In genomic region chr7:112228827-112229498, GRCm38 (mm10) we compare ENCODE assay signal across 8 mouse cellular contexts. TPM values are rescaled to one million over a fixed set of nuclear protein-coding genes. Genes with fewer than 3 reads are reported as not detected.
DNase-seq lines count a peak whose midpoint lies in the region; ATAC-seq and TF ChIP-seq lines count a peak whose summit lies in the region.

No protein-coding gene starts in this region.

- no peak overlapping the region for H3K4me2 ChIP-seq in liver, embryonic 14.5 days (ENCODE audit: low read depth)
- H3K4me2 ChIP-seq in liver, embryonic 11.5 days = no peak overlapping the region
- no peak overlapping the region for H3K4me2 ChIP-seq in intestine, embryonic 16.5 days (ENCODE audit: low read depth, low read length)
- peak overlapping the region; percentile 68 for H3K4me2 ChIP-seq in myocyte (ENCODE audit: low read depth)
- H3K4me2 ChIP-seq in forebrain, embryonic 13.5 days = no peak overlapping the region

- TF ChIP-seq CTCF in liver, embryonic 14.5 days (IDR thresholded peaks at IDR 0.05; ENCODE audit: low read depth) = 0 out of 2 replicates have a peak, but pooled peaks have one; percentile 10

- H3K9ac ChIP-seq in liver, embryonic 14.5 days (replicated peaks) = no peak overlapping the region
- H3K9ac ChIP-seq in liver, embryonic 11.5 days (ENCODE audit: low read depth, low read length) = no peak overlapping the region
- H3K9ac ChIP-seq in intestine, embryonic 16.5 days (ENCODE audit: low read depth, low read length) = 0 out of 2 replicates have a peak overlapping the region, but pooled peaks have one; percentile 30
- no peak overlapping the region for H3K9ac ChIP-seq in forebrain, embryonic 13.5 days

- peaks cover 77% of the 10 kb centered on the region for H3K79me2 ChIP-seq in myocyte (ENCODE audit: control insufficient read depth, insufficient read depth)

- no peak overlapping the region for H3K27ac ChIP-seq in liver, embryonic 14.5 days
- no peak overlapping the region for H3K27ac ChIP-seq in liver, embryonic 11.5 days (ENCODE audit: low read depth, low read length)
- H3K27ac ChIP-seq in intestine, embryonic 16.5 days (ENCODE audit: low read length) = no peak overlapping the region
- no peak overlapping the region for H3K27ac ChIP-seq in forebrain, embryonic 13.5 days

- TF ChIP-seq POLR2A in myocyte (IDR thresholded peaks at IDR 0.05; ENCODE audit: insufficient read length, low read depth) = no peak

- H3K27me3 ChIP-seq in liver, embryonic 14.5 days (ENCODE audit: control insufficient read depth, insufficient read depth, low read length) = peaks cover 8% of the 10 kb centered on the region
- peaks cover 12% of the 10 kb centered on the region for H3K27me3 ChIP-seq in liver, embryonic 11.5 days (replicated peaks; ENCODE audit: control insufficient read depth, insufficient read depth, low read length)
- no peaks in the 10 kb centered on the region for H3K27me3 ChIP-seq in intestine, embryonic 16.5 days (replicated peaks; ENCODE audit: control insufficient read depth, insufficient read depth, low read length)
- no peaks in the 10 kb centered on the region for H3K27me3 ChIP-seq in myocyte (ENCODE audit: control insufficient read depth, insufficient read depth, insufficient read length)
- H3K27me3 ChIP-seq in forebrain, embryonic 13.5 days = peaks cover 40% of the 10 kb centered on the region

- ATAC-seq in liver, embryonic 14.5 days (ENCODE audit: insufficient read depth) = no peak
- ATAC-seq in liver, embryonic 11.5 days (replicated peaks; ENCODE audit: low FRiP score) = no peak
- ATAC-seq in intestine, embryonic 16.5 days = no peak
- ATAC-seq in forebrain, embryonic 13.5 days = no peak

- no peak overlapping the region for H3K4me3 ChIP-seq in liver, embryonic 14.5 days (ENCODE audit: insufficient read depth in 1 of 2, low read depth in 2 of 2, low read length in 2 of 2)
- no peak overlapping the region for H3K4me3 ChIP-seq in liver, embryonic 11.5 days (ENCODE audit: low read depth, low read length)
- H3K4me3 ChIP-seq in intestine, embryonic 16.5 days (ENCODE audit: low read length) = no peak overlapping the region
- H3K4me3 ChIP-seq in myocyte = peak overlapping the region; percentile 58
- no peak overlapping the region for H3K4me3 ChIP-seq in forebrain, embryonic 13.5 days

- TF ChIP-seq EP300 in liver, embryonic 14.5 days (IDR thresholded peaks at IDR 0.05; ENCODE audit: low read depth) = no peak

- no peaks in the 10 kb centered on the region for H3K9me3 ChIP-seq in liver, embryonic 14.5 days (ENCODE audit: control insufficient read depth, low read length)
- H3K9me3 ChIP-seq in liver, embryonic 11.5 days (ENCODE audit: control insufficient read depth, low read length) = no peaks in the 10 kb centered on the region
- H3K9me3 ChIP-seq in intestine, embryonic 16.5 days (ENCODE audit: control insufficient read depth, low read length) = no peaks in the 10 kb centered on the region
- no peaks in the 10 kb centered on the region for H3K9me3 ChIP-seq in forebrain, embryonic 13.5 days (replicated peaks)

- H3K36me3 ChIP-seq in liver, embryonic 14.5 days (replicated peaks; ENCODE audit: control insufficient read depth, insufficient read depth, low read depth) = no peaks in the 10 kb centered on the region
- no peaks in the 10 kb centered on the region for H3K36me3 ChIP-seq in liver, embryonic 11.5 days (ENCODE audit: control insufficient read depth, insufficient read depth, low read length)
- no peaks in the 10 kb centered on the region for H3K36me3 ChIP-seq in intestine, embryonic 16.5 days (ENCODE audit: control insufficient read depth, insufficient read depth, low read length)
- no peaks in the 10 kb centered on the region for H3K36me3 ChIP-seq in myocyte (ENCODE audit: control insufficient read depth, insufficient read depth)
- no peaks in the 10 kb centered on the region for H3K36me3 ChIP-seq in forebrain, embryonic 13.5 days (ENCODE audit: poor library complexity, severe bottlenecking)

- intact Hi-C loops in gastrocnemius, postnatal 36 days (cut with DNase I) = no loop called here

- WGBS in liver, embryonic 14.5 days (ENCODE audit: insufficient replicate concordance) = 68% methylated on average over 20 of the region's 20 CpGs
- WGBS in liver, embryonic 11.5 days = 77% methylated on average over 20 of the region's 20 CpGs
- WGBS in intestine, embryonic 16.5 days = 62% methylated on average over 20 of the region's 20 CpGs
- WGBS in forebrain, embryonic 13.5 days = 64% methylated on average over 20 of the region's 20 CpGs

- H3ac ChIP-seq in myocyte (ENCODE audit: control insufficient read depth, insufficient read length) = no peak overlapping the region

- H3K4me1 ChIP-seq in liver, embryonic 14.5 days (replicated peaks; ENCODE audit: control insufficient read depth in 2 of 2, insufficient read depth in 2 of 2, low read length in 1 of 2) = 0 out of 4 replicates have a peak, but pooled peaks cover 0 to 2% of the 10 kb centered on the region in 2 experiments
- peaks cover 5% of the 10 kb centered on the region for H3K4me1 ChIP-seq in liver, embryonic 11.5 days (replicated peaks; ENCODE audit: control insufficient read depth, insufficient read depth, low read length)
- peaks cover 38% of the 10 kb centered on the region for H3K4me1 ChIP-seq in intestine, embryonic 16.5 days (ENCODE audit: control insufficient read depth, insufficient read depth, low read length)
- peaks cover 34% of the 10 kb centered on the region for H3K4me1 ChIP-seq in forebrain, embryonic 13.5 days

- DNase-seq in liver, embryonic 14.5 days (ENCODE audit: low read depth in 3 of 3, low spot score in 3 of 3) = no peak
- no peak for DNase-seq in liver, embryonic 11.5 days (ENCODE audit: low spot score)
- DNase-seq in gastrocnemius, postnatal 36 days = peak; percentile 16 to 27
- no peak for DNase-seq in thymus, postnatal 4 days
- no peak for DNase-seq in layer of hippocampus, adult 9-10 months (ENCODE audit: low spot score)

TF ChIP-seq in myocyte, 11 proteins besides CTCF, POLR2A, EP300 and RAD21:
- TF ChIP-seq USF1 (IDR thresholded peaks at IDR 0.05; ENCODE audit: low read depth) = peak; percentile 83
- peak; percentile 98 to 100 (median 100) for TF ChIP-seq MYOD1 (IDR thresholded peaks at IDR 0.05; ENCODE audit: control insufficient read depth in 1 of 3, insufficient read length in 2 of 3, low read depth in 2 of 3)
- peak; percentile 97 for TF ChIP-seq TCF12 (IDR thresholded peaks at IDR 0.05; ENCODE audit: insufficient read depth, poor library complexity, severe bottlenecking)
- peak; percentile 94 to 99 (median 97) for TF ChIP-seq MYOG (IDR thresholded peaks at IDR 0.05; ENCODE audit: control insufficient read depth in 1 of 3, insufficient read depth in 1 of 3, insufficient read length in 2 of 3, low read depth in 2 of 3)
- TF ChIP-seq MAX (IDR thresholded peaks at IDR 0.05; ENCODE audit: low read depth) = peak; percentile 82
- no peak for TF ChIP-seq CEBPB (IDR thresholded peaks at IDR 0.05; ENCODE audit: insufficient read depth, poor library complexity, severe bottlenecking)
- no peak for TF ChIP-seq E2F4 (IDR thresholded peaks at IDR 0.05; ENCODE audit: insufficient read depth)
- TF ChIP-seq POLR2AphosphoS2 (IDR thresholded peaks at IDR 0.05; ENCODE audit: insufficient read length, low read depth) = no peak
- TF ChIP-seq TCF3 (IDR thresholded peaks at IDR 0.05; ENCODE audit: insufficient read length, low read depth) = peak; percentile 99
- TF ChIP-seq REST (IDR thresholded peaks at IDR 0.05; ENCODE audit: insufficient read depth, insufficient read length) = no peak
- TF ChIP-seq SRF (IDR thresholded peaks at IDR 0.05; ENCODE audit: control insufficient read depth, insufficient read length, low read depth) = peak; percentile 16

RNA-seq across cellular contexts. Expression of gene Mical2, which starts 3.3 kb away (rescaled TPM):
- polyA plus RNA-seq in liver, embryonic 14.5 days (2012; rRNA removed) = 1.3 and 1.4 TPM in 2 replicates
- polyA plus RNA-seq in liver, embryonic 14.5 days (2014; fragmentation: Nextera tagmentation; extraction: Ambion mirVana) = 1.1 and 1.2 TPM in 2 replicates
- polyA plus RNA-seq in liver, embryonic 11.5 days (2014; fragmentation: Nextera tagmentation; extraction: Ambion mirVana) = 7.2 and 9.3 TPM in 2 replicates
- total RNA-seq in gastrocnemius, postnatal 36 days (2021) = 100 to 1,000 TPM; 194 to 214 TPM
- polyA plus RNA-seq in intestine, embryonic 16.5 days (2015; fragmentation: Nextera tagmentation; extraction: Ambion mirVana) = 18.3 and 19.0 TPM in 2 replicates
- 34.8 TPM for polyA plus RNA-seq in myocyte (2012; fragmentation: generic; extraction: Trizol)
- polyA plus RNA-seq in forebrain, embryonic 13.5 days (2015; fragmentation: Nextera tagmentation; extraction: Ambion mirVana) = 1.1 and 2.9 TPM in 2 replicates

Comparison
In these comparisons a context has a peak if more than half of its experiments do, and no peak if none do; other contexts are left out.
1. DNase-seq: peak in gastrocnemius, postnatal 36 days (2 of 2); none in liver, embryonic 14.5 days (0 of 3), liver, embryonic 11.5 days (single experiment), thymus, postnatal 4 days (single experiment) and layer of hippocampus, adult 9-10 months (single experiment).